Mouse (Mus musculus): ENCODE results near the gene A130010J15Rik. TPM values are rescaled to one million over a fixed set of nuclear protein-coding genes. Genes with fewer than 3 reads are reported as not detected.

A130010J15Rik gene
- total and polyA plus RNA-seq, 3 experiments: 1.7 to 18.9 (median 10.2) TPM

DNA sequence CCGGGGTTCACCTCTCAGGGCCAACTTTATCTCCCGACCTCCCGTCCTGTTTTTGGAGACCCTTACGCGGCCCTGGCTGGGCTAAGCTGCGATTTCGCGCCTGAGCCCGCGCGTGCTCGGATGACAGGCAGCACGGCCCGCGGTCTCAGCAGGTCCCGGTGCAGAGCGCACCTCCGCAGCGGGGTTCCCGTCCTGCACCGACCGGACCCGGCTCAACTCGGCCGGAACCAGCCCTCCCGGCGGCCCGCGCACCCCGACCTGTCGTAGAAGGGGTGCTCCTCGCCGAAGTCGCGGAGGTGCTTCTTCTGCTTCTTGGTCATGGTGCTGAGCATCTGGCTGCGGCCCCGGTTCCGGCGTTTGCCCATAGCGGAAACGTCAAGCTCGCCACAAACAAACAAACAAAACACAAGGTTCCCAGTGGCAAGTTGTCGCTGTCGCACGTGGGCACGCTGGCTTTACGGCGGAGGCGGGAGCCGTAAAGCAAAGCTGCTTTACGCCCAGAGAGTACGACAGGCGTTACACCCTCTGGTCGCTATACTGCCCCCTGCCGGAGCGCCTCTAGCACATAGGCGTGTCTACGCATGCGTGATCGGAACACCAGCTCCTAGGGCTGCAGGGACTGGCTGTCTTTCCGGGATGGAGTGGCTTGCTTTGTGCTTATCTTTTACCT, 37.9 kb upstream of the A130010J15Rik start, which contains the start of gene Diexf:
Gene Diexf (minus strand): TSS at position 487 of the 670 bp plus-strand sequence.
- Histone ChIP-seq H3K9me3 (replicated peaks) (no peaks in the 10 kb centered on the region), H3K4me1 (ENCODE audit: insufficient read depth, low read depth, low read length) (peaks cover 24% of the 10 kb centered on the region), H3K36me3 (replicated peaks) (peaks cover 27% of the 10 kb centered on the region), H3K4me3 (ENCODE audit: low read depth, low read length) (peak within 1 kb of the TSS; percentile 99), H3K27me3 (ENCODE audit: insufficient read depth, low read length) (peaks cover 5% of the 10 kb centered on the region; the same call in 1 of the 2 replicates)
- no peak for TF ChIP-seq TAL1 (conservative IDR thresholded peaks at IDR 0.05; ENCODE audit: low read depth, low read length)
- no peak for TF ChIP-seq POLR2AphosphoS5 (IDR thresholded peaks at IDR 0.05; ENCODE audit: insufficient replicate concordance, low read depth, low read length)
- no peak for TF ChIP-seq GATA2 (IDR thresholded peaks at IDR 0.05; ENCODE audit: borderline replicate concordance, low read depth, low read length)
- no peak for TF ChIP-seq GATA1 (IDR thresholded peaks at IDR 0.05; ENCODE audit: borderline replicate concordance, low read length)
- peak; percentile 87 for TF ChIP-seq CTCF (IDR thresholded peaks at IDR 0.05; ENCODE audit: low read depth, low read length)
- ATAC-seq (ENCODE audit: extremely low read depth, insufficient number of reproducible peaks, low FRiP score, poor library complexity, severe bottlenecking) (peak; percentile 82), DNase-seq (ENCODE audit: low spot score) (peak; percentile 89)

DNA sequence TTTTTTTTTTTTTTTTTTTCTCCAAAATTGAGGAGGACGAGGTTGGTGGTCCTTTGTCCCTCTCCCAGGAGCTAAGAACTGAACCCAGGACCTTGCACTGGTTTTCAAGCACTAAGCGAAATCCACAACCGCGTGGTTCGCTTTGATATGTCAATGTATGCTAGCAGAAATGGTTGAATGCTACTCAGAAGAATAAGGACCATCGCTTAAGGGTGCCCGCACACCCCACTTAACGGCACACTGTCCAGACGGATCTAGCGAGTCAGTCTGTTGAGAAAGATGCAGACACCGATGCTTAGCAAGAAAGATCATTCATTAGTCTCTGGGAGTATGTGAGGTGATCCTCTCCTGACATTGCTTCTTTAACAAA, 37.4 kb upstream of the A130010J15Rik start:
- Histone ChIP-seq H3K36me3 (replicated peaks) (peaks cover 22% of the 10 kb centered on the region), H3K4me1 (ENCODE audit: insufficient read depth, low read depth, low read length) (peaks cover 24% of the 10 kb centered on the region), H3K9me3 (replicated peaks) (no peaks in the 10 kb centered on the region), H3K27me3 (ENCODE audit: insufficient read depth, low read length) (peaks cover 7% of the 10 kb centered on the region; the same call in 1 of the 2 replicates), H3K4me3 (ENCODE audit: low read depth, low read length) (peak overlapping the region; percentile 99; the same call in 1 of the 2 replicates)
- no peak for ATAC-seq (ENCODE audit: extremely low read depth, insufficient number of reproducible peaks, low FRiP score, poor library complexity, severe bottlenecking)
- TF ChIP-seq POLR2AphosphoS5 (IDR thresholded peaks at IDR 0.05; ENCODE audit: insufficient replicate concordance, low read depth, low read length) (no peak), CTCF (IDR thresholded peaks at IDR 0.05; ENCODE audit: low read depth, low read length) (no peak), TAL1 (conservative IDR thresholded peaks at IDR 0.05; ENCODE audit: low read depth, low read length) (no peak), GATA2 (IDR thresholded peaks at IDR 0.05; ENCODE audit: borderline replicate concordance, low read depth, low read length) (no peak), GATA1 (IDR thresholded peaks at IDR 0.05; ENCODE audit: borderline replicate concordance, low read length) (no peak)
- no peak for DNase-seq (ENCODE audit: low spot score)

- Histone ChIP-seq H3K27me3 (ENCODE audit: insufficient read depth, low read length) (peaks cover 7% of the 10 kb centered on the region; the same call in 1 of the 2 replicates), H3K4me1 (ENCODE audit: insufficient read depth, low read depth, low read length) (peaks cover 24% of the 10 kb centered on the region), H3K4me3 (ENCODE audit: low read depth, low read length) (no peak overlapping the region), H3K9me3 (replicated peaks) (no peaks in the 10 kb centered on the region), H3K36me3 (replicated peaks) (peaks cover 21% of the 10 kb centered on the region)
- TF ChIP-seq POLR2AphosphoS5 (IDR thresholded peaks at IDR 0.05; ENCODE audit: insufficient replicate concordance, low read depth, low read length) (no peak), GATA2 (IDR thresholded peaks at IDR 0.05; ENCODE audit: borderline replicate concordance, low read depth, low read length) (no peak), TAL1 (conservative IDR thresholded peaks at IDR 0.05; ENCODE audit: low read depth, low read length) (no peak), CTCF (IDR thresholded peaks at IDR 0.05; ENCODE audit: low read depth, low read length) (no peak), GATA1 (IDR thresholded peaks at IDR 0.05; ENCODE audit: borderline replicate concordance, low read length) (no peak)
- DNase-seq (ENCODE audit: low spot score): no peak
- ATAC-seq (ENCODE audit: extremely low read depth, insufficient number of reproducible peaks, low FRiP score, poor library complexity, severe bottlenecking): no peak
These were observed 37.0 kb upstream of the A130010J15Rik start for GRCm38 (mm10) chr1:193130839-193131238.

DNA sequence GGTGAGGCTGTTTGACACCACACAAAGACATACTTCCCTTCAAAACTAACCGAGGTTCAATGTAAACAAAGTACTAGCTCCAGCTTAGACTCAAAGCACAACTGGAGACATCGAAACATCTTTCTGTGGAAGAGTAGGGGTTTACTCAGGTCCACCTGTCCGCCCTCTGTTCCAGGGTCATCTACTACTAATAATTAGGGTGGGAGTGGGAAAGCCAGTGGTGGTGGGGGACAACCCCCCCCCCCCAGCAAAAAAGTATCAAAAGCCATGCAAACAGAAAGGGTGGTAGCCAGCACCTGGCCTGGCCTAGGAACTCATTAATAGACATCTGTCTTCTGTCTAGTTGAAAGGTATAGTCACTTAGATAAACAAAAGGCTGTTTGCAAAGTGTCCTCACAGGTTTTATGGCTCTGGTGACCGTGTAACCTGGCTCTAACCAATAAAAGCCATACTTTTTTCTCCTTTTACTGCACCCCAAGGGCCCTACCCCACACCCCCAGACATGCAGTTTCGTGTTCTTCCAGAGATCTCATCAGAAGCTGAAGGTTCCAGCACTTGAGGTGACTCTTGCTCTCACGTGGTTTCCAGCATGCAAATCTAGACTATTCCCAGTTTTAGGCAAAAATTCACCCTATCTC, 36.4 kb upstream of the A130010J15Rik start:
- Histone ChIP-seq H3K9me3 (replicated peaks) (no peaks in the 10 kb centered on the region), H3K36me3 (replicated peaks) (peaks cover 19% of the 10 kb centered on the region), H3K27me3 (ENCODE audit: insufficient read depth, low read length) (peaks cover 7% of the 10 kb centered on the region), H3K4me1 (ENCODE audit: insufficient read depth, low read depth, low read length) (peaks cover 24% of the 10 kb centered on the region), H3K4me3 (ENCODE audit: low read depth, low read length) (no peak overlapping the region)
- no peak for TF ChIP-seq GATA1 (IDR thresholded peaks at IDR 0.05; ENCODE audit: borderline replicate concordance, low read length)
- TF ChIP-seq TAL1 (conservative IDR thresholded peaks at IDR 0.05; ENCODE audit: low read depth, low read length): no peak
- no peak for TF ChIP-seq POLR2AphosphoS5 (IDR thresholded peaks at IDR 0.05; ENCODE audit: insufficient replicate concordance, low read depth, low read length)
- no peak for TF ChIP-seq GATA2 (IDR thresholded peaks at IDR 0.05; ENCODE audit: borderline replicate concordance, low read depth, low read length)
- TF ChIP-seq CTCF (IDR thresholded peaks at IDR 0.05; ENCODE audit: low read depth, low read length): no peak
- ATAC-seq (ENCODE audit: extremely low read depth, insufficient number of reproducible peaks, low FRiP score, poor library complexity, severe bottlenecking) (no peak), DNase-seq (ENCODE audit: low spot score) (no peak)

- Histone ChIP-seq H3K9me3 (replicated peaks) (no peaks in the 10 kb centered on the region), H3K36me3 (replicated peaks) (peaks cover 9% of the 10 kb centered on the region), H3K4me1 (ENCODE audit: insufficient read depth, low read depth, low read length) (peaks cover 20% of the 10 kb centered on the region), H3K4me3 (ENCODE audit: low read depth, low read length) (no peak overlapping the region), H3K27me3 (ENCODE audit: insufficient read depth, low read length) (peaks cover 13% of the 10 kb centered on the region)
- ATAC-seq (ENCODE audit: extremely low read depth, insufficient number of reproducible peaks, low FRiP score, poor library complexity, severe bottlenecking): no peak
- TF ChIP-seq POLR2AphosphoS5 (IDR thresholded peaks at IDR 0.05; ENCODE audit: insufficient replicate concordance, low read depth, low read length) (no peak), CTCF (IDR thresholded peaks at IDR 0.05; ENCODE audit: low read depth, low read length) (no peak), GATA1 (IDR thresholded peaks at IDR 0.05; ENCODE audit: borderline replicate concordance, low read length) (no peak), GATA2 (IDR thresholded peaks at IDR 0.05; ENCODE audit: borderline replicate concordance, low read depth, low read length) (no peak), TAL1 (conservative IDR thresholded peaks at IDR 0.05; ENCODE audit: low read depth, low read length) (no peak)
- DNase-seq (ENCODE audit: low spot score): no peak
These were observed 35.5 kb upstream of the A130010J15Rik start for GRCm38 (mm10) chr1:193132385-193132784.

DNA sequence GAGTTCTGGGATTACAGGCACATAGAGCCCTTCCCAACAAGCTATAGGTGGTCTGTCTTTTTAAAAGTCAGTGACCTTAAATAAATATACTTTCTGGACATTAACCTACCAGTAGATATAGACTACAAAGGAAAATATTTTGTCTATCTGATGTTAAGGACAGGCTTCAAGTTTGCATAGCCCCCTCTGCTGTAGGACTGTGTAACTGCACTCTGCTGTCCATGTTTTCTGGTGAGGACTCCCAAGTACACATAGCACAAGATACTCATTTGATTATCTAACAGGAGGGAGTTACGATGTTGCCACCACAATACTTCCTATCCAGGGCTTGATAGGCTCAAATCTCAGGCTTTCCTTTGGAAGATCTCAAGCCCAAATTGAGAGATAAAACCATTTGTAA, 34.1 kb upstream of the A130010J15Rik start:
- H3K27me3 ChIP-seq (ENCODE audit: insufficient read depth, low read length): peaks cover 23% of the 10 kb centered on the region
- ATAC-seq (ENCODE audit: extremely low read depth, insufficient number of reproducible peaks, low FRiP score, poor library complexity, severe bottlenecking) (no peak), DNase-seq (ENCODE audit: low spot score) (no peak)
- TF ChIP-seq GATA2 (IDR thresholded peaks at IDR 0.05; ENCODE audit: borderline replicate concordance, low read depth, low read length): no peak
- peak; percentile 28; the same call in 1 of the 2 replicates for TF ChIP-seq CTCF (IDR thresholded peaks at IDR 0.05; ENCODE audit: low read depth, low read length)
- TF ChIP-seq TAL1 (conservative IDR thresholded peaks at IDR 0.05; ENCODE audit: low read depth, low read length): no peak
- H3K36me3 ChIP-seq (replicated peaks): no peaks in the 10 kb centered on the region
- H3K4me3 ChIP-seq (ENCODE audit: low read depth, low read length): no peak overlapping the region
- no peaks in the 10 kb centered on the region for H3K9me3 ChIP-seq (replicated peaks)
- H3K4me1 ChIP-seq (ENCODE audit: insufficient read depth, low read depth, low read length): peaks cover 11% of the 10 kb centered on the region
